Mouse (Mus musculus) limb, embryonic 11.5 days (tissue): Measurements from ENCODE around the gene Rbm33. TPM values are rescaled to one million over a fixed set of nuclear protein-coding genes. Genes with fewer than 3 reads are reported as not detected.

Experiments used
- ATAC-seq: fragments of 200-750 bp; cut with Nextera tagmentation; 2 replicates; pipeline ENCODE4 v1.8.0; 2017; ENCODE audit warnings: low read depth; ENCODE audit not compliant: insufficient number of reproducible peaks, low FRiP score, low TSS enrichment
- DNase-seq: peaks from one replicate; pipeline ENCODE4 v3.0.0-alpha.2; 2015; ENCODE audit warnings: low spot score
- H3K27ac ChIP-seq: fragments of 300-500 bp; sonication (generic); replicated peaks from 2 replicates; pipeline ENCODE4 v1.5.1; 2014; ENCODE audit warnings: low read depth, mild to moderate bottlenecking, low read length
- H3K27me3 ChIP-seq: fragments of 300-500 bp; sonication (generic); 2 replicates; pipeline ENCODE4 v1.6.1; 2014; ENCODE audit warnings: mild to moderate bottlenecking, low read length, mixed read lengths; ENCODE audit not compliant: control insufficient read depth, insufficient read depth
- H3K36me3 ChIP-seq: fragments of 300-500 bp; sonication (generic); 2 replicates; pipeline ENCODE4 v1.6.1; 2014; ENCODE audit warnings: mild to moderate bottlenecking, low read length, moderate library complexity, mixed read lengths; ENCODE audit not compliant: control insufficient read depth, insufficient read depth
- H3K4me1 ChIP-seq: fragments of 300-500 bp; sonication (generic); 2 replicates; pipeline ENCODE4 v1.6.1; 2014; ENCODE audit warnings: low read length, mixed read lengths; ENCODE audit not compliant: control insufficient read depth, insufficient read depth
- H3K4me2 ChIP-seq: fragments of 300-500 bp; sonication (generic); 2 replicates; pipeline ENCODE4 v1.6.1; 2014; ENCODE audit warnings: low read depth, mild to moderate bottlenecking, moderate library complexity; ENCODE audit not compliant: severe bottlenecking
- H3K4me3 ChIP-seq: fragments of 300-500 bp; sonication (generic); 2 replicates; pipeline ENCODE4 v1.5.1; 2014; ENCODE audit warnings: low read depth, low read length
- H3K9ac ChIP-seq: fragments of 300-500 bp; sonication (generic); 2 replicates; pipeline ENCODE4 v1.6.1; 2014; ENCODE audit warnings: mild to moderate bottlenecking, low read length
- H3K9me3 ChIP-seq: fragments of 300-500 bp; sonication (generic); 2 replicates; pipeline ENCODE4 v1.6.1; 2016; ENCODE audit warnings: low read length; ENCODE audit not compliant: control insufficient read depth
- WGBS: fragments of 180-500 bp; shearing (Covaris S2); extraction: QIAGEN DNeasy Blood & Tissue Kit; methylation state at CpG from one replicate; pipeline ENCODE4 v1.1.7; 2014; 5-methylcytosine and 5-hydroxymethylcytosine counted together
- polyA plus RNA-seq: library from polyadenylated mRNA; unstranded; fragments of >200 nt; fragmentation: Nextera tagmentation; extraction: Ambion mirVana; gene quantifications from 2 replicates; pipeline ENCODE4 v1.2.1, GENCODE M21; 2014

Gene Rbm33
- polyA plus RNA-seq, 1 experiment from 2014 or later, result 18.5 TPM

- WGBS, result 81% methylated on average over 2 of the region's 2 CpGs
- ATAC-seq, result no peak
These were observed 82.7 kb downstream of the Rbm33 start for GRCm38 (mm10) chr5:28399451-28400115.

GRCm38 (mm10) chr5:28402756-28403155, 85.8 kb downstream of the Rbm33 start:
- no peak for ATAC-seq
- H3K27me3 ChIP-seq, result no peaks in the 10 kb centered on the region
- 0 out of 2 replicates have a peak, but pooled peaks cover 2% of the 10 kb centered on the region for H3K36me3 ChIP-seq
- H3K9ac ChIP-seq, result no peak overlapping the region
- DNase-seq, result no peak
- H3K4me1 ChIP-seq, result no peaks in the 10 kb centered on the region
- H3K4me3 ChIP-seq, result no peak overlapping the region
- WGBS, result 93% methylated on average over 1 of the region's 1 CpGs
- no peak overlapping the region for H3K27ac ChIP-seq
- H3K9me3 ChIP-seq, result no peaks in the 10 kb centered on the region
- H3K4me2 ChIP-seq, result no peak overlapping the region

More at GRCm38 (mm10) chr5:28399451-28400115, 82.7 kb downstream of the Rbm33 start:
- Histone ChIP-seq H3K27ac (no peak overlapping the region), H3K4me3 (no peak overlapping the region), H3K36me3 (peaks cover 8% of the 10 kb centered on the region; the same call in 1 of the 2 replicates), H3K27me3 (no peaks in the 10 kb centered on the region), H3K9me3 (no peaks in the 10 kb centered on the region), H3K4me2 (no peak overlapping the region), H3K9ac (no peak overlapping the region), H3K4me1 (no peaks in the 10 kb centered on the region)
- no peak for DNase-seq

- Histone ChIP-seq H3K4me3 (no peak overlapping the region), H3K9me3 (no peaks in the 10 kb centered on the region), H3K27ac (no peak overlapping the region), H3K9ac (no peak overlapping the region), H3K4me2 (no peak overlapping the region), H3K4me1 (no peaks in the 10 kb centered on the region), H3K36me3 (peaks cover 7% of the 10 kb centered on the region), H3K27me3 (no peaks in the 10 kb centered on the region)
- ATAC-seq (no peak), DNase-seq (no peak)
- 91% methylated on average over 3 of the region's 3 CpGs for WGBS
These were observed 89.7 kb downstream of the Rbm33 start for GRCm38 (mm10) chr5:28406662-28407061.

DNA sequence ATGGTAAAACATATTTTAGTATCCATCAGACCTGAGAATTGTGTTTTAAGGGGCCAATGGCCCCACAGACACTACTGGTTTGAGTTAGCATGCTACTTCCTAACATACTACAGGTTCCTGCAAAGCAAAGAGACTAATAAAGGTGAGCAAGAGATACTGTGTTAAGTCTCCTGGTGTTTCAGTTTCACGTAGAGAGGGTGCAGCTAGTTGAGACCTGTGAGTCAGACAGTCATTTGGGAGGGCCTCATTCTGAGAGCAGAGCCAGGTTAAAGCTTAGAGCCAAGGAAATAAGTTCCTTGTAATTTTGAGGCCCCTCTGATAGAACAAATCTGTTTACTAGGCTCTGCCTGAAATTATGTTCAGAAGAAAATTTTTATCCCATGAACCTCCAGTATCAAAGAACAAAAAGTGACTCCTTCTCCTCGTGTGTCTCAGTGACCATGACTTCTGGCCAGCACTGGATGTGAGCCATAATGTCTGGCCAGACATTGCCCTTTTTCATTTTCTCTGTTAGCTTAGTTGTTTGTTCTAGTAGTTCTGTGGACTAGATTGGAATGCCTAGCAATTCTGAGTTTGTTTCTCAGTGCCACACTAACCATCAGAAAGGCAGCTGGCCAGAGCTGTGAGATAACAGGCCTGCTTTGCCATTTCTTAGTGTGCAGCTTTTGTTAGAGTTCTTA, 95.2 kb downstream of the Rbm33 start:
- Histone ChIP-seq H3K27me3 (no peaks in the 10 kb centered on the region), H3K9me3 (no peaks in the 10 kb centered on the region), H3K4me3 (no peak overlapping the region), H3K27ac (no peak overlapping the region), H3K4me1 (no peaks in the 10 kb centered on the region), H3K4me2 (no peak overlapping the region), H3K9ac (no peak overlapping the region), H3K36me3 (peaks cover 23% of the 10 kb centered on the region)
- WGBS, result 93% methylated on average over 2 of the region's 2 CpGs
- DNase-seq (no peak), ATAC-seq (no peak)

GRCm38 (mm10) chr5:28413533-28413932, 96.6 kb downstream of the Rbm33 start:
- Histone ChIP-seq H3K27ac (no peak overlapping the region), H3K27me3 (no peaks in the 10 kb centered on the region), H3K9me3 (no peaks in the 10 kb centered on the region), H3K4me1 (no peaks in the 10 kb centered on the region), H3K4me3 (no peak overlapping the region), H3K36me3 (peaks cover 27% of the 10 kb centered on the region), H3K4me2 (no peak overlapping the region), H3K9ac (no peak overlapping the region)
- WGBS, result 96% methylated on average over 5 of the region's 5 CpGs
- DNase-seq, result no peak
- ATAC-seq, result no peak

GRCm38 (mm10) chr5:28414076-28414475, 97.2 kb downstream of the Rbm33 start:
- Histone ChIP-seq H3K4me3 (no peak overlapping the region), H3K9ac (no peak overlapping the region), H3K27ac (no peak overlapping the region), H3K4me1 (no peaks in the 10 kb centered on the region), H3K36me3 (peaks cover 22% of the 10 kb centered on the region; the same call in 1 of the 2 replicates), H3K9me3 (no peaks in the 10 kb centered on the region), H3K4me2 (no peak overlapping the region), H3K27me3 (no peaks in the 10 kb centered on the region)
- DNase-seq (no peak), ATAC-seq (no peak)
- WGBS, result 95% methylated on average over 3 of the region's 3 CpGs

DNA sequence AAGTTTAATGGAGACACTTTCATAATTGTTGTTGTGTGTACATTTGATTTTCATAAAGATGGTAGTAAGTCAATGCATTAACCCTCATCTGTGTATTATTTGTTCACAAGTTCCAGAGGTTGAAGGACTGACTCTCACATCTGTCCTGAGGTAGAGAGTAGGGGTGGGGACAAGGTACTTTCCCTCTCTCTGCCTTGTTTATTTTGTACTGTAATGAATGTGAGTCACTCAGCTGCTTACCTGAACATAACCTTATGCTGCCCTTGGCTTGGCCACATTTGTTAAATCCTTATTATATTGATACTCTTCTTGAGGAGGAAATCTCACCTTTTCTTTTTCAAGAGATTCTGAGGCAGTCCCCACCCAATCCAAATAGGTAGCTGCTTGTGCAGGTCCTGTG, 99.1 kb downstream of the Rbm33 start:
- H3K36me3 ChIP-seq, result peaks cover 22% of the 10 kb centered on the region; the same call in 1 of the 2 replicates
- DNase-seq (no peak), ATAC-seq (no peak)
- H3K9me3 ChIP-seq, result no peaks in the 10 kb centered on the region
- no peaks in the 10 kb centered on the region for H3K27me3 ChIP-seq
- H3K4me2 ChIP-seq, result no peak overlapping the region
- H3K27ac ChIP-seq, result no peak overlapping the region
- no peak overlapping the region for H3K4me3 ChIP-seq
- no peak overlapping the region for H3K9ac ChIP-seq
- no peaks in the 10 kb centered on the region for H3K4me1 ChIP-seq

- no peak overlapping the region for H3K4me2 ChIP-seq
- ATAC-seq, result no peak
- no peak overlapping the region for H3K4me3 ChIP-seq
- no peak overlapping the region for H3K9ac ChIP-seq
- no peak overlapping the region for H3K27ac ChIP-seq
- no peak for DNase-seq
- H3K36me3 ChIP-seq, result peaks cover 16% of the 10 kb centered on the region; the same call in 1 of the 2 replicates
- no peaks in the 10 kb centered on the region for H3K9me3 ChIP-seq
- H3K27me3 ChIP-seq, result no peaks in the 10 kb centered on the region
- WGBS, result 84% methylated on average over 10 of the region's 10 CpGs
- H3K4me1 ChIP-seq, result no peaks in the 10 kb centered on the region
These were observed 101.8 kb downstream of the Rbm33 start for GRCm38 (mm10) chr5:28418734-28419133.
